Mouse (Mus musculus): ENCODE measurements at regions not wholly inside any gene's neighbourhood (a gene's known extent, or its start where the extent isn't known, plus 50 kb on each side); places are given as distances from the start of the nearest gene placed in this dataset.

- WGBS = 67% methylated on average over 5 of the region's 5 CpGs
- Histone ChIP-seq H3K9me3 (replicated peaks; ENCODE audit: control insufficient read depth, low read length) (no peaks in the 10 kb centered on the region), H3K9ac (replicated peaks; ENCODE audit: low read depth, low read length) (no peak overlapping the region), H3K4me1 (ENCODE audit: control insufficient read depth, insufficient read depth) (no peaks in the 10 kb centered on the region), H3K4me3 (ENCODE audit: low read depth, low read length) (no peak overlapping the region), H3K27me3 (ENCODE audit: control insufficient read depth, insufficient read depth, low read length) (no peaks in the 10 kb centered on the region), H3K36me3 (replicated peaks; ENCODE audit: control insufficient read depth, insufficient read depth, low read length) (no peaks in the 10 kb centered on the region), H3K27ac (ENCODE audit: low read depth) (no peak overlapping the region), H3K4me2 (ENCODE audit: low read depth, low read length) (no peak overlapping the region)
- DNase-seq (ENCODE audit: low spot score) (no peak), ATAC-seq (ENCODE audit: insufficient read depth, low read depth) (no peak)
- TF ChIP-seq CTCF (IDR thresholded peaks at IDR 0.05; ENCODE audit: low read depth) = no peak
- no peak for TF ChIP-seq EP300 (IDR thresholded peaks at IDR 0.05; ENCODE audit: low read depth)
These were observed 159.9 kb upstream of the Ppp2r3a start for GRCm38 (mm10) chr9:101411532-101411880.

GRCm38 (mm10) chr9:101410783-101411531 is 159.4 kb upstream of the Ppp2r3a start:
- Histone ChIP-seq H3K4me2 (ENCODE audit: low read depth, low read length) (no peak overlapping the region), H3K4me3 (ENCODE audit: low read depth, low read length) (no peak overlapping the region), H3K27ac (ENCODE audit: low read depth) (no peak overlapping the region), H3K9ac (replicated peaks; ENCODE audit: low read depth, low read length) (no peak overlapping the region), H3K4me1 (ENCODE audit: control insufficient read depth, insufficient read depth) (no peaks in the 10 kb centered on the region), H3K27me3 (ENCODE audit: control insufficient read depth, insufficient read depth, low read length) (no peaks in the 10 kb centered on the region), H3K36me3 (replicated peaks; ENCODE audit: control insufficient read depth, insufficient read depth, low read length) (no peaks in the 10 kb centered on the region), H3K9me3 (replicated peaks; ENCODE audit: control insufficient read depth, low read length) (no peaks in the 10 kb centered on the region)
- DNase-seq (ENCODE audit: low spot score) = no peak
- 67% methylated on average over 21 of the region's 21 CpGs for WGBS
- no peak for ATAC-seq (ENCODE audit: insufficient read depth, low read depth)
- TF ChIP-seq EP300 (IDR thresholded peaks at IDR 0.05; ENCODE audit: low read depth) = no peak

- Histone ChIP-seq H3K36me3 (replicated peaks; ENCODE audit: control insufficient read depth, insufficient read depth, low read length) (no peaks in the 10 kb centered on the region), H3K27me3 (ENCODE audit: control insufficient read depth, insufficient read depth, low read length) (no peaks in the 10 kb centered on the region), H3K4me2 (ENCODE audit: low read depth, low read length) (no peak overlapping the region), H3K9me3 (replicated peaks; ENCODE audit: control insufficient read depth, low read length) (no peaks in the 10 kb centered on the region), H3K27ac (ENCODE audit: low read depth) (no peak overlapping the region), H3K4me3 (ENCODE audit: low read depth, low read length) (no peak overlapping the region), H3K4me1 (ENCODE audit: control insufficient read depth, insufficient read depth) (no peaks in the 10 kb centered on the region), H3K9ac (replicated peaks; ENCODE audit: low read depth, low read length) (no peak overlapping the region)
- 86% methylated on average over 3 of the region's 3 CpGs for WGBS
- TF ChIP-seq EP300 (IDR thresholded peaks at IDR 0.05; ENCODE audit: low read depth) (no peak), CTCF (IDR thresholded peaks at IDR 0.05; ENCODE audit: low read depth) (no peak)
- no peak for DNase-seq (ENCODE audit: low spot score)
- ATAC-seq (ENCODE audit: insufficient read depth, low read depth) = no peak
These were observed 158.8 kb upstream of the Ppp2r3a start for GRCm38 (mm10) chr9:101410348-101410747.

GRCm38 (mm10) chr9:101408116-101408515 is 156.5 kb upstream of the Ppp2r3a start:
- no peak for ATAC-seq (ENCODE audit: insufficient read depth, low read depth)
- H3K27ac ChIP-seq (ENCODE audit: low read depth) = no peak overlapping the region
- DNase-seq (ENCODE audit: low spot score) = no peak
- H3K4me1 ChIP-seq (ENCODE audit: control insufficient read depth, insufficient read depth) = no peaks in the 10 kb centered on the region
- H3K9me3 ChIP-seq (replicated peaks; ENCODE audit: control insufficient read depth, low read length) = no peaks in the 10 kb centered on the region
- H3K4me3 ChIP-seq (ENCODE audit: low read depth, low read length) = no peak overlapping the region
- no peak overlapping the region for H3K4me2 ChIP-seq (ENCODE audit: low read depth, low read length)
- H3K36me3 ChIP-seq (replicated peaks; ENCODE audit: control insufficient read depth, insufficient read depth, low read length) = no peaks in the 10 kb centered on the region
- no peaks in the 10 kb centered on the region for H3K27me3 ChIP-seq (ENCODE audit: control insufficient read depth, insufficient read depth, low read length)
- TF ChIP-seq EP300 (IDR thresholded peaks at IDR 0.05; ENCODE audit: low read depth) (no peak), CTCF (IDR thresholded peaks at IDR 0.05; ENCODE audit: low read depth) (no peak)
- no peak overlapping the region for H3K9ac ChIP-seq (replicated peaks; ENCODE audit: low read depth, low read length)
- WGBS = 57% methylated on average over 1 of the region's 1 CpGs

GRCm38 (mm10) chr9:101407141-101407540 is 155.5 kb upstream of the Ppp2r3a start:
- TF ChIP-seq EP300 (IDR thresholded peaks at IDR 0.05; ENCODE audit: low read depth) = no peak
- Histone ChIP-seq H3K4me1 (ENCODE audit: control insufficient read depth, insufficient read depth) (no peaks in the 10 kb centered on the region), H3K36me3 (replicated peaks; ENCODE audit: control insufficient read depth, insufficient read depth, low read length) (no peaks in the 10 kb centered on the region), H3K4me2 (ENCODE audit: low read depth, low read length) (no peak overlapping the region), H3K9ac (replicated peaks; ENCODE audit: low read depth, low read length) (no peak overlapping the region), H3K9me3 (replicated peaks; ENCODE audit: control insufficient read depth, low read length) (no peaks in the 10 kb centered on the region), H3K27me3 (ENCODE audit: control insufficient read depth, insufficient read depth, low read length) (no peaks in the 10 kb centered on the region), H3K4me3 (ENCODE audit: low read depth, low read length) (no peak overlapping the region), H3K27ac (ENCODE audit: low read depth) (no peak overlapping the region)
- no peak for ATAC-seq (ENCODE audit: insufficient read depth, low read depth)
- 71% methylated on average over 5 of the region's 5 CpGs for WGBS
- DNase-seq (ENCODE audit: low spot score) = no peak

- H3K27me3 ChIP-seq (ENCODE audit: control insufficient read depth, insufficient read depth, low read length) = no peaks in the 10 kb centered on the region
- no peak overlapping the region for H3K27ac ChIP-seq (ENCODE audit: low read depth)
- no peak overlapping the region for H3K9ac ChIP-seq (replicated peaks; ENCODE audit: low read depth, low read length)
- H3K4me3 ChIP-seq (ENCODE audit: low read depth, low read length) = no peak overlapping the region
- no peak for DNase-seq (ENCODE audit: low spot score)
- no peak for ATAC-seq (ENCODE audit: insufficient read depth, low read depth)
- no peaks in the 10 kb centered on the region for H3K9me3 ChIP-seq (replicated peaks; ENCODE audit: control insufficient read depth, low read length)
- TF ChIP-seq EP300 (IDR thresholded peaks at IDR 0.05; ENCODE audit: low read depth) (no peak), CTCF (IDR thresholded peaks at IDR 0.05; ENCODE audit: low read depth) (no peak)
- 37% methylated on average over 13 of the region's 13 CpGs for WGBS
- no peak overlapping the region for H3K4me2 ChIP-seq (ENCODE audit: low read depth, low read length)
- H3K36me3 ChIP-seq (replicated peaks; ENCODE audit: control insufficient read depth, insufficient read depth, low read length) = no peaks in the 10 kb centered on the region
- no peaks in the 10 kb centered on the region for H3K4me1 ChIP-seq (ENCODE audit: control insufficient read depth, insufficient read depth)
These were observed 153.0 kb upstream of the Ppp2r3a start for GRCm38 (mm10) chr9:101404441-101405081.
